Mouse (Mus musculus) neural tube, embryonic 11.5 days (tissue): ENCODE measurements around the gene Tmc6. TPM values are rescaled to one million over a fixed set of nuclear protein-coding genes. Genes with fewer than 3 reads are reported as not detected.
A peak's percentile ranks its signal among the peaks of the same experiment; 100 is the strongest.

Source experiments
- ATAC-seq: fragments of 200-750 bp; cut with Nextera tagmentation; 2 replicates; pipeline ENCODE4 v1.8.0; 2017; ENCODE audit warnings: moderate number of reproducible peaks, mild to moderate bottlenecking, moderate TSS enrichment, moderate library complexity; ENCODE audit not compliant: insufficient read depth, low FRiP score, low TSS enrichment
- DNase-seq: peaks from one replicate; pipeline ENCODE4 v3.0.0-alpha.2; 2015; ENCODE audit warnings: low spot score
- H3K27ac ChIP-seq: fragments of 300-500 bp; sonication (generic); 2 replicates; pipeline ENCODE4 v1.5.1; 2014; ENCODE audit warnings: low read depth, mild to moderate bottlenecking, low read length
- H3K27me3 ChIP-seq: fragments of 300-500 bp; sonication (generic); 2 replicates; pipeline ENCODE4 v1.6.1; 2014; ENCODE audit warnings: mild to moderate bottlenecking, low read length, mixed read lengths; ENCODE audit not compliant: control insufficient read depth, insufficient read depth
- H3K36me3 ChIP-seq: fragments of 300-500 bp; sonication (generic); 2 replicates; pipeline ENCODE4 v1.6.1; 2014; ENCODE audit warnings: mild to moderate bottlenecking, low read length, moderate library complexity, mixed read lengths; ENCODE audit not compliant: control insufficient read depth, insufficient read depth
- H3K4me1 ChIP-seq: fragments of 300-500 bp; sonication (generic); 2 replicates; pipeline ENCODE4 v1.6.1; 2014; ENCODE audit warnings: low read length, mixed read lengths; ENCODE audit not compliant: control insufficient read depth, insufficient read depth
- H3K4me2 ChIP-seq: fragments of 300-500 bp; sonication (generic); 2 replicates; pipeline ENCODE4 v1.6.1; 2014; ENCODE audit warnings: low read depth, mild to moderate bottlenecking, moderate library complexity
- H3K4me3 ChIP-seq: fragments of 300-500 bp; sonication (generic); 2 replicates; pipeline ENCODE4 v1.5.1; 2014; ENCODE audit warnings: low read depth, low read length
- H3K9ac ChIP-seq: fragments of 300-500 bp; sonication (generic); 2 replicates; pipeline ENCODE4 v1.6.1; 2014; ENCODE audit warnings: mild to moderate bottlenecking, low read length
- H3K9me3 ChIP-seq: fragments of 300-500 bp; sonication (generic); 2 replicates; pipeline ENCODE4 v1.6.1; 2016; ENCODE audit warnings: low read length; ENCODE audit not compliant: control insufficient read depth
- WGBS: fragments of 180-500 bp; shearing (Covaris S2); extraction: QIAGEN DNeasy Blood & Tissue Kit; methylation state at CpG from one replicate; pipeline ENCODE4 v1.1.7; 2014; 5-methylcytosine and 5-hydroxymethylcytosine counted together
- polyA plus RNA-seq: library from polyadenylated mRNA; unstranded; fragments of >200 nt; fragmentation: Nextera tagmentation; extraction: Ambion mirVana; gene quantifications from 2 replicates; pipeline ENCODE4 v1.2.1, GENCODE M21; 2014

Tmc6 gene
- polyA plus RNA-seq, 1 experiment from 2014 or later = 14.1 TPM

DNA sequence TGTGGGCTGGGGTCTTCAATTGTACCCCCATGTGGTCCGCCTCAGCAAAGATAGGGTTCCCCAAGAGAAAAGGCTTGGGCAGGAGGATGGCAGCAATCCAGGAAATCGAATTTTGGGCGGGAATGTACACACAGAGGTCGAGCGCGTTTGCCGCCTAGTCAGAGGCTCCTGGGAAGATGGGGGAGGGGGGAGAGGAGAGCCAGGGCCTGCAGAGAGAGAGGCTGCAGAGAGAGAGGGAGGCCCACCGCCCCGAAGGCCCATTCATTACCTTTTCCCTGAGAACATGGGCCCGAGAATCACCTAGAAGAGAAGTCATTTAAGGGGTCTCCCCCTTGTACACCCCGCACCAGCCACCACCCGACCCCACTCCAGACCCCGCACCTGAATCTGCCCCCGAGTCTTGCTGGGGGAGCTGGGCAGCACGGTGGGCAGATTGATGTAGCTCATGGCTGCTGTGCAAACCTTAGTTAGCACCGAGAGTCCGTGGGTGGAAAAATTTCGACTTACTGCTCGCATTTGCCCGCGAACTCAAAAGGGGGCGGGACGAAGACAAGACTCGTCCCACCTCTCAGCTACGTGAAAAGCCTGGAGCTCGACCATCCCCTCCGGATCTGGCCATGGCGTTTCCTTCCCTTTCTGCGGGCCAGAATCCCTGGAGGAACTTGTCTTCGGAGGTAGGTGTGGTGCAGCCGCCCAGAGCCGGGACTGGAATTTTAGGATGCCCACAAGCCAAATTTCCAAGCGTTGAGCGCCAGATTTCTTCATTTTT is 43.5 kb upstream of the Tmc6 start, which contains the start of the genes Afmid and Tk1:
Afmid (plus strand) TSS at position 592 of the 769 bp plus-strand sequence.
Tk1 (minus strand) TSS at position 760 of the 769 bp plus-strand sequence.
- Histone ChIP-seq H3K9me3 (no peaks in the 10 kb centered on the region), H3K9ac (peak within 1 kb of the TSS; percentile 82), H3K27ac (peak within 1 kb of the TSS; percentile 86), H3K4me1 (peaks cover 19% of the 10 kb centered on the region), H3K4me3 (peak within 1 kb of the TSS; percentile 65), H3K36me3 (no peaks in the 10 kb centered on the region), H3K27me3 (no peaks in the 10 kb centered on the region), H3K4me2 (peak within 1 kb of the TSS; percentile 83)
- DNase-seq (peak; percentile 85), ATAC-seq (peak; percentile 55; the same call in 1 of the 2 replicates)
- under 1% methylated on average over 33 of the region's 34 CpGs for WGBS

DNA sequence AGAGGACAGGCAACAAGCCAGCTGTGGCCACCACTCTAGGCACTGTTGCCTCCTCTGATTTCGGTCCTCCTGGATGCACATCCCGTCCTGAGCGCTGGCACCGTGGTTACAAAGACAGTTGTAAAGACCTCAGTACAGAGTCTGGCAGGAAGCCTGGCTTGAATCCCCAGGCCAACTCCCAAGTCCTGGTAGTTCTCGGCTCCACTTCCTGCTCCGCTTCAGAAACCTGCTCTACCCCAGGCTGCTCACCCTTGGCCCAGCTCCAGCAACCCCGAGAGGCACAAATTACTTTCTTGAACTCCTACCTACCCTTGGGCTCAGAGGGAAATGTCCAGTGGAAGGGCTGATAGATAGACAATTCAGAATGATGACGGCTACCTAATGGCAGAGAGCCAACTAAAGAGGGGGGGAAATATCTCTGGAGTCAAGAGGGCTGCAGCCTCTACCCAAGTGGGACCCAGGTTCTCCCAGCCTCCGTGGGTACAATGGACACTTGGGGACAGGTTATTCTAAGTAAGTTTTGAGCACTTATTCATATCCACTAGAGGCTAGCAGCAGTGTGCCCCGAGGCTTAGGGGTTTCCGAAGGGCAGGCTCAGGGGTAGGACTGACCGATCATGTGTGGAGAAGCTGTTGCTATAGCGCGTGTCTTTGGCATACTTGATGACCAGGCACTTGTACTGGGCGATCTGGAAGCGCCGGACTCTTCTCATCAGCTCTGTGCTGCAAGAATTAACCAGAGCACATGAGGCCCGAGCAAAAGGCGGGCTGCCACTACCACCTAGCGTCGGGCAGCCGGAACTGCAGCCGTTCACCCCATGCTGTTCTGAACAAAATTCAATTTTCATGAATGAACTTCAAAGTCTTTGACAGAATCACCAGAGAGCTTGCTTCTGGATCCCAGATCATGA is 42.3 kb upstream of the Tmc6 start:
- no peaks in the 10 kb centered on the region for H3K9me3 ChIP-seq
- no peaks in the 10 kb centered on the region for H3K36me3 ChIP-seq
- peak overlapping the region; percentile 83 for H3K4me2 ChIP-seq
- H3K27me3 ChIP-seq = no peaks in the 10 kb centered on the region
- WGBS = 29% methylated on average over 23 of the region's 23 CpGs
- H3K4me1 ChIP-seq = peaks cover 19% of the 10 kb centered on the region
- H3K9ac ChIP-seq = peak overlapping the region; percentile 50
- no peak overlapping the region for H3K27ac ChIP-seq
- ATAC-seq (peak; percentile 69), DNase-seq (peak; percentile 86)
- peak overlapping the region; percentile 65 for H3K4me3 ChIP-seq

DNA sequence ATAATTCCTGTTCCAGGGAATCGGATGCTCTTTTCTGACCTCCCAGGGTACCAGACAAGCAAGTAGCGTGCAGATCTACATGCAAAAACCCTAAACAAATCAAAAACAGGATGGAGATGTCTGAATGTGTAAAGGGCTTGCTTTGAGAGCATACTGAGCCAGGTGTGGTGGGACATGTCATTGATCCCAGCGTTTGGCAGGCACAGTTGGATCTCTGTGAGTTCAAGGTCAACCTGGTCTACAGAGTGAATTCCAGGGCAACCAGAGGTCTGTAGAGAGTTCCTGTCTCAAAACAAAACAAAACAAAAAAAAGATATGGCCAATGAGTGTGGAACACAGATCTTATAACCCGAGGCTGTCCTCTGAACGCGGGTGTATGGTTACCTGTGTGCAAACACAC is 41.4 kb upstream of the Tmc6 start:
- 92% methylated on average over 6 of the region's 6 CpGs for WGBS
- H3K36me3 ChIP-seq = no peaks in the 10 kb centered on the region
- H3K4me3 ChIP-seq = no peak overlapping the region
- no peak overlapping the region for H3K4me2 ChIP-seq
- H3K9ac ChIP-seq = no peak overlapping the region
- H3K27ac ChIP-seq = no peak overlapping the region
- H3K4me1 ChIP-seq = peaks cover 19% of the 10 kb centered on the region
- H3K27me3 ChIP-seq = no peaks in the 10 kb centered on the region
- DNase-seq = no peak
- H3K9me3 ChIP-seq = no peaks in the 10 kb centered on the region
- no peak for ATAC-seq

- Histone ChIP-seq H3K27me3 (no peaks in the 10 kb centered on the region), H3K9me3 (no peaks in the 10 kb centered on the region), H3K9ac (no peak overlapping the region), H3K4me1 (peaks cover 19% of the 10 kb centered on the region), H3K4me3 (no peak overlapping the region), H3K27ac (no peak overlapping the region), H3K36me3 (no peaks in the 10 kb centered on the region), H3K4me2 (no peak overlapping the region)
- ATAC-seq = no peak
- 96% methylated on average over 7 of the region's 7 CpGs for WGBS
- no peak for DNase-seq
Measured at GRCm38 (mm10) chr11:117822728-117823241, 40.8 kb upstream of the Tmc6 start.

- no peak overlapping the region for H3K4me3 ChIP-seq
- H3K36me3 ChIP-seq = no peaks in the 10 kb centered on the region
- no peaks in the 10 kb centered on the region for H3K27me3 ChIP-seq
- H3K4me1 ChIP-seq = peaks cover 19% of the 10 kb centered on the region
- H3K27ac ChIP-seq = no peak overlapping the region
- DNase-seq (no peak), ATAC-seq (no peak)
- WGBS = 87% methylated on average over 9 of the region's 9 CpGs
- no peak overlapping the region for H3K9ac ChIP-seq
- H3K4me2 ChIP-seq = no peak overlapping the region
- no peaks in the 10 kb centered on the region for H3K9me3 ChIP-seq
Measured at GRCm38 (mm10) chr11:117821868-117822267, 39.9 kb upstream of the Tmc6 start.

DNA sequence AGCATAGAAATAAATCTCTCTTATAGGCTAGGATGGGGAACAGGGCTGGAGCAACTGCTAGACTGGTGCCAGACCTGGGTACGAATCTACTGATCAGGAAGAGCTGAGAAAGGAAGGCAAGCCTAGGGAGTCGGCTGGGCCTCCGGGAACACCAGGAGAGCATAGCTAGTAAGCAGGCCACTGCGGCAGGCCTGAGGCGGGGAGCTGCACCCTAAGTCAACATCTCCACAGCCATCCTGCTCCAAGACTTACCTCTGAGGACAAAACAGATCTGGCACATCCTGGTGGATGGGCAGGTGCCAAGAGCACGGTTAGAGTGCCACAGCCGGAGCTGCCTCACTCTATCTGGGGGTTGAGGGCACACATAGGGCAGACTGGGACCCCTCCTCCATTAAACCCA is 38.2 kb upstream of the Tmc6 start:
- H3K27ac ChIP-seq = no peak overlapping the region
- no peak for DNase-seq
- WGBS = 100% methylated on average over 7 of the region's 7 CpGs
- H3K9ac ChIP-seq = no peak overlapping the region
- H3K4me2 ChIP-seq = no peak overlapping the region
- H3K36me3 ChIP-seq = peaks cover 4% of the 10 kb centered on the region; the same call in 1 of the 2 replicates
- no peaks in the 10 kb centered on the region for H3K27me3 ChIP-seq
- H3K4me3 ChIP-seq = no peak overlapping the region
- no peaks in the 10 kb centered on the region for H3K9me3 ChIP-seq
- peaks cover 9% of the 10 kb centered on the region for H3K4me1 ChIP-seq
- no peak for ATAC-seq

- Histone ChIP-seq H3K9ac (no peak overlapping the region), H3K27me3 (no peaks in the 10 kb centered on the region), H3K9me3 (no peaks in the 10 kb centered on the region), H3K4me3 (no peak overlapping the region), H3K27ac (no peak overlapping the region), H3K36me3 (peaks cover 8% of the 10 kb centered on the region), H3K4me1 (peaks cover 1% of the 10 kb centered on the region; the same call in 1 of the 2 replicates), H3K4me2 (no peak overlapping the region)
- 79% methylated on average over 8 of the region's 8 CpGs for WGBS
- no peak for DNase-seq
- no peak for ATAC-seq
Measured at GRCm38 (mm10) chr11:117819095-117819494, 37.1 kb upstream of the Tmc6 start.

DNA sequence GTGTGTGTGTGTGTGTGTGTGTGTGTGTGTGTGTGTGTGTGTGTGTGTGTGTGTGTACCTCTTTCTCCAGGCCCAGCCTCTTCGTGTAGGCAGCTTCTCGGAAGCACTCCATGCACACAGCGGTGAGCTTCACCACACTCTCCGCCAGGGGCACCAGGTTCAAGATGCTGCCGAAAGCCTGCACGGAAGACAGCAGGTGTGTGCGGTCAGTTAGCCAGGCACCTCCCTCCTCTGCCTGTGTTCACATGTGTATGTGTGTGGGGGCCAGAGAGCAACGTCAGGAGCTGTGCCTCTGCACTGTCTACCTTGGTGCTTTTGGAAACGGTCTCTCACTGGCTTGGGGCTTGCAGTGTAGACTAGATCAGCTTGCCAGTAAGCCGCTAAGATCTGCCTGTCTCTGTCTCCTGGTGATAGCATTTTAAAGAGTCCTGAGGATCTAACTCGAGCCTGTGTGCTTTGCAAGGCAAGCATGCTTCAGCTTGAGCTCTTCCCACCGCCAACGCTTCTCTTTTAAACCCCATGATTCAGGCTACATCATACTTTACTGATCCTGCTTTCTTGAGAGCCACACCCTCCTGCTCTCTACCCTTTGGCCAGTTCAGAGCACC is 34.5 kb upstream of the Tmc6 start:
- ATAC-seq = no peak
- no peak overlapping the region for H3K4me3 ChIP-seq
- H3K36me3 ChIP-seq = peaks cover 14% of the 10 kb centered on the region
- no peaks in the 10 kb centered on the region for H3K4me1 ChIP-seq
- DNase-seq = no peak
- H3K27ac ChIP-seq = no peak overlapping the region
- no peaks in the 10 kb centered on the region for H3K9me3 ChIP-seq
- no peaks in the 10 kb centered on the region for H3K27me3 ChIP-seq
- H3K9ac ChIP-seq = no peak overlapping the region
- WGBS = 90% methylated on average over 13 of the region's 13 CpGs
- no peak overlapping the region for H3K4me2 ChIP-seq
